Mouse (Mus musculus): ENCODE measurements around the gene Fermt3.

Fermt3 gene

GRCm38 (mm10) chr19:6987904-6988285 is 31.4 kb downstream of the Fermt3 start:
- no peak for DNase-seq

GRCm38 (mm10) chr19:6987061-6987903 is 32.0 kb downstream of the Fermt3 start, which contains the start of gene Vegfb:
Vegfb (minus strand) TSS chr19:6987651.
- peak; percentile 55 for DNase-seq

GRCm38 (mm10) chr19:6985951-6986708 is 33.1 kb downstream of the Fermt3 start:
- no peak for DNase-seq

- no peak for DNase-seq
These were observed 34.0 kb downstream of the Fermt3 start for GRCm38 (mm10) chr19:6985300-6985699.

- DNase-seq = no peak
These were observed 35.6 kb downstream of the Fermt3 start for GRCm38 (mm10) chr19:6983621-6984020.

- no peak for DNase-seq
These were observed 37.8 kb downstream of the Fermt3 start for GRCm38 (mm10) chr19:6981465-6981864.

- peak; percentile 99 for DNase-seq
These were observed 38.7 kb downstream of the Fermt3 start, which contains the start of gene Fkbp2 for GRCm38 (mm10) chr19:6980381-6981093. Fkbp2 (minus strand) TSS chr19:6980501.

GRCm38 (mm10) chr19:6979486-6980380 is 39.5 kb downstream of the Fermt3 start:
- DNase-seq = peak; percentile 100

GRCm38 (mm10) chr19:6979001-6979479 is 40.2 kb downstream of the Fermt3 start:
- no peak for DNase-seq

- no peak for DNase-seq
These were observed 40.7 kb downstream of the Fermt3 start for GRCm38 (mm10) chr19:6978639-6978974.

GRCm38 (mm10) chr19:6977759-6978638 is 41.3 kb downstream of the Fermt3 start:
- DNase-seq = no peak

- peak; percentile 77 for DNase-seq
These were observed 43.4 kb downstream of the Fermt3 start, which contains the start of gene Plcb3 for GRCm38 (mm10) chr19:6975537-6976521. Plcb3 (minus strand) TSS chr19:6976470.

- peak; percentile 87 for DNase-seq
These were observed 44.8 kb downstream of the Fermt3 start, which contains the start of gene Ppp1r14b for GRCm38 (mm10) chr19:6974211-6975205. Ppp1r14b (plus strand) TSS chr19:6974968.

GRCm38 (mm10) chr19:6973581-6974190 is 45.6 kb downstream of the Fermt3 start:
- DNase-seq = no peak

GRCm38 (mm10) chr19:6972247-6972917 is 46.9 kb downstream of the Fermt3 start:
- DNase-seq = no peak

- DNase-seq = no peak
These were observed 47.6 kb downstream of the Fermt3 start for GRCm38 (mm10) chr19:6971644-6972043.

- DNase-seq = no peak
These were observed 48.7 kb downstream of the Fermt3 start for GRCm38 (mm10) chr19:6970460-6971085.

Data from lung, postnatal 36 days (tissue).